ENCODE assay signal across 22 mouse cellular contexts in the genomic region with DNA sequence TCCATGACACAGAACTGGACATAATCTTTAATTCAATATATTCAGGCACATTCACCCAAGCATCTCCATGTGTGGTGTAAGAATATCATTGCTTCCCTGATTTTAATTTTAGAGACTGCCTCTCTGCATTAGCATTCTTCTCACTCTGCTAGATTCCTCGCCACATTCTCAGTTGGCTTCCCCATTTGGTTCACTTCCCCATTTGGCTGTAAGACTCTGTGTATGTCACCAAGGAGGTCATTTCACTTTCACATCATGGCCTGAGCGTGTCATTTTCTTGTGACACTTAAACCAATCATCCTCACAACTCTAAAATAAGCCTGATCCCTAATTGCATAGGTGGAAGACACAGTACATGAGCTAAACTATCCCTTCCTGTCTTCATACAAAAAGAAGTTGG.
DNase-seq lines count a peak whose midpoint lies in the region; ATAC-seq lines count a peak whose summit lies in the region.
"Had no signal": no experiment of that assay in that cellular context is flagged by ENCODE, and none has a peak within 500 bp of the region (broad histone marks: within the 10 kb centered on the region; RNA-seq: fewer than 3 reads in every experiment).

No protein-coding gene starts in this region.

- H3K27ac ChIP-seq in hindbrain, embryonic 12.5 days = no peak overlapping the region
- H3K27ac ChIP-seq: embryonic facial prominence, embryonic 12.5 days; forebrain, embryonic 13.5 days; hindbrain, embryonic 14.5 days; limb, embryonic 13.5 days; liver, embryonic 15.5 days had no signal

- ATAC-seq in cerebellum, adult (ENCODE audit: insufficient number of reproducible peaks, low FRiP score, low TSS enrichment) = no peak
- ATAC-seq in hindbrain, embryonic 12.5 days (ENCODE audit: low FRiP score) = no peak
- ATAC-seq: forebrain, embryonic 13.5 days; lung, postnatal 0 days; Patski had no signal

- peak; percentile 19 to 49 for DNase-seq in cerebellum, postnatal 14 days
- DNase-seq in lung, postnatal 25 days (ENCODE audit: low spot score) = peak; percentile 5
- no peak for DNase-seq in lung, postnatal 10 days
- DNase-seq in c-Kit-positive CD71-negative TER-119-negative erythroid progenitor cells, embryonic 14.5 days (ENCODE audit: low read depth) = peak; percentile 13
- peak; percentile 0 for DNase-seq in splenic B cell, adult 2 months (ENCODE audit: low read depth, low spot score)
- DNase-seq in B cell, adult 2 months = no peak
- DNase-seq: adrenal gland, postnatal 14 days; cerebellum, adult 18-20 months; gastrocnemius, postnatal 14 days; kidney, postnatal 36 days; right cerebral cortex, postnatal 4 days; thymus, postnatal 36 days had no signal

- H3K36me3 ChIP-seq in splenic B cell, adult 2 months (ENCODE audit: control insufficient read depth, insufficient read depth, low read length, poor library complexity, severe bottlenecking) = no peaks in the 10 kb centered on the region
- no peaks in the 10 kb centered on the region for H3K36me3 ChIP-seq in hindbrain, embryonic 12.5 days
- H3K36me3 ChIP-seq: embryonic facial prominence, embryonic 12.5 days; limb, embryonic 13.5 days; liver, embryonic 15.5 days had no signal

- H3K4me1 ChIP-seq in hindbrain, embryonic 12.5 days = no peaks in the 10 kb centered on the region
- H3K4me1 ChIP-seq: embryonic facial prominence, embryonic 12.5 days; forebrain, embryonic 13.5 days had no signal

- no peak overlapping the region for H3K4me2 ChIP-seq in hindbrain, embryonic 12.5 days (replicated peaks)
- H3K4me2 ChIP-seq: embryonic facial prominence, embryonic 12.5 days; forebrain, embryonic 13.5 days; hindbrain, embryonic 14.5 days; limb, embryonic 13.5 days; liver, embryonic 15.5 days had no signal

- WGBS in hindbrain, embryonic 12.5 days = 81% methylated on average over 2 of the region's 2 CpGs

- H3K9ac ChIP-seq in hindbrain, embryonic 12.5 days = no peak overlapping the region
- H3K9ac ChIP-seq: embryonic facial prominence, embryonic 12.5 days; forebrain, embryonic 13.5 days; hindbrain, embryonic 14.5 days; limb, embryonic 13.5 days; liver, embryonic 15.5 days had no signal

- no peaks in the 10 kb centered on the region for H3K9me3 ChIP-seq in hindbrain, embryonic 12.5 days (replicated peaks)
- H3K9me3 ChIP-seq: embryonic facial prominence, embryonic 12.5 days; forebrain, embryonic 13.5 days; limb, embryonic 13.5 days; liver, embryonic 15.5 days had no signal

- H3K4me3 ChIP-seq in hindbrain, embryonic 12.5 days = no peak overlapping the region
- H3K4me3 ChIP-seq: embryonic facial prominence, embryonic 12.5 days; erythroblast, embryonic 14.5 days; forebrain, embryonic 13.5 days; limb, embryonic 13.5 days; liver, embryonic 15.5 days had no signal

- H3K27me3 ChIP-seq in splenic B cell, adult 2 months (ENCODE audit: control insufficient read depth, insufficient read depth, low read length, poor library complexity, severe bottlenecking) = no peaks in the 10 kb centered on the region
- H3K27me3 ChIP-seq in hindbrain, embryonic 12.5 days = no peaks in the 10 kb centered on the region
- H3K27me3 ChIP-seq: embryonic facial prominence, embryonic 12.5 days; forebrain, embryonic 13.5 days; limb, embryonic 13.5 days; liver, embryonic 15.5 days; Patski had no signal

Comparison
In these comparisons a context has a peak if more than half of its experiments do, and no peak if none do; other contexts are left out.
1. DNase-seq: peak in cerebellum, postnatal 14 days (2 of 2), lung, postnatal 25 days (single experiment), c-Kit-positive CD71-negative TER-119-negative erythroid progenitor cells, embryonic 14.5 days (single experiment) and splenic B cell, adult 2 months (single experiment); none in lung, postnatal 10 days (single experiment) and B cell, adult 2 months (0 of 2).